Mouse (Mus musculus) embryonic facial prominence, embryonic 14.5 days (tissue): ENCODE results near the gene Bcl6. TPM values are rescaled to one million over a fixed set of nuclear protein-coding genes. Genes with fewer than 3 reads are reported as not detected.

Experiments
- ATAC-seq: fragments of 200-750 bp; cut with Nextera tagmentation; 2 replicates; pipeline ENCODE4 v1.8.0; 2017; ENCODE audit warnings: low read depth, moderate number of reproducible peaks, moderate TSS enrichment
- DNase-seq: peaks from one replicate; pipeline ENCODE4 v3.0.0-alpha.2; 2015; ENCODE audit warnings: low spot score
- H3K27ac ChIP-seq: fragments of 300-500 bp; sonication (generic); replicated peaks from 2 replicates; pipeline ENCODE4 v1.5.1; 2014; ENCODE audit warnings: low read depth, mild to moderate bottlenecking, low read length, moderate library complexity
- H3K27me3 ChIP-seq: fragments of 300-500 bp; sonication (generic); replicated peaks from 2 replicates; pipeline ENCODE4 v1.6.1; 2014; ENCODE audit warnings: low read length; ENCODE audit not compliant: control insufficient read depth, insufficient read depth
- H3K36me3 ChIP-seq: fragments of 300-500 bp; sonication (generic); 2 replicates; pipeline ENCODE4 v1.6.1; 2014; ENCODE audit warnings: low read length, mixed read lengths; ENCODE audit not compliant: control insufficient read depth, insufficient read depth
- H3K4me1 ChIP-seq: fragments of 300-500 bp; sonication (generic); 2 replicates; pipeline ENCODE4 v1.6.1; 2014; ENCODE audit warnings: antibody characterized with exemption, low read length; ENCODE audit not compliant: control insufficient read depth, insufficient read depth
- H3K4me2 ChIP-seq: fragments of 300-500 bp; sonication (generic); 2 replicates; pipeline ENCODE4 v1.6.1; 2014; ENCODE audit warnings: low read depth, mild to moderate bottlenecking, low read length, moderate library complexity, mixed read lengths
- H3K4me3 ChIP-seq: fragments of 300-500 bp; sonication (generic); 2 replicates; pipeline ENCODE4 v1.5.1; 2014; ENCODE audit warnings: low read depth, mild to moderate bottlenecking, low read length
- H3K9ac ChIP-seq: fragments of 300-500 bp; sonication (generic); 2 replicates; pipeline ENCODE4 v1.6.1; 2014; ENCODE audit warnings: low read depth, mild to moderate bottlenecking, low read length, moderate library complexity, mixed read lengths
- H3K9me3 ChIP-seq: fragments of 300-500 bp; sonication (generic); 2 replicates; pipeline ENCODE4 v1.6.1; 2016; ENCODE audit warnings: low read length; ENCODE audit not compliant: control insufficient read depth
- WGBS: fragments of 180-500 bp; shearing (Covaris S2); extraction: QIAGEN DNeasy Blood & Tissue Kit; methylation state at CpG from one replicate; pipeline ENCODE4 v1.1.7; 2014; 5-methylcytosine and 5-hydroxymethylcytosine counted together
- polyA plus RNA-seq: library from polyadenylated mRNA; unstranded; fragments of >200 nt; fragmentation: Nextera tagmentation; extraction: Ambion mirVana; gene quantifications from 2 replicates; pipeline ENCODE4 v1.2.1, GENCODE M21; 2014

Bcl6 gene
- polyA plus RNA-seq, 1 experiment from 2014 or later, result 3.0 TPM

GRCm38 (mm10) chr16:23963896-23964668 lies 24.6 kb downstream of the Bcl6 start:
- no peak overlapping the region for H3K9ac ChIP-seq
- H3K27ac ChIP-seq, result no peak overlapping the region
- H3K4me1 ChIP-seq, result no peaks in the 10 kb centered on the region; the same call in 1 of the 2 replicates
- H3K4me3 ChIP-seq, result no peak overlapping the region
- 53% methylated on average over 22 of the region's 22 CpGs for WGBS
- no peaks in the 10 kb centered on the region for H3K27me3 ChIP-seq
- DNase-seq (peak; percentile 44), ATAC-seq (0 out of 2 replicates have a peak, but pooled peaks have one; percentile 5)
- H3K36me3 ChIP-seq, result peaks cover 24% of the 10 kb centered on the region
- H3K9me3 ChIP-seq, result 0 out of 2 replicates have a peak, but pooled peaks cover 6% of the 10 kb centered on the region
- H3K4me2 ChIP-seq, result no peak overlapping the region

DNA sequence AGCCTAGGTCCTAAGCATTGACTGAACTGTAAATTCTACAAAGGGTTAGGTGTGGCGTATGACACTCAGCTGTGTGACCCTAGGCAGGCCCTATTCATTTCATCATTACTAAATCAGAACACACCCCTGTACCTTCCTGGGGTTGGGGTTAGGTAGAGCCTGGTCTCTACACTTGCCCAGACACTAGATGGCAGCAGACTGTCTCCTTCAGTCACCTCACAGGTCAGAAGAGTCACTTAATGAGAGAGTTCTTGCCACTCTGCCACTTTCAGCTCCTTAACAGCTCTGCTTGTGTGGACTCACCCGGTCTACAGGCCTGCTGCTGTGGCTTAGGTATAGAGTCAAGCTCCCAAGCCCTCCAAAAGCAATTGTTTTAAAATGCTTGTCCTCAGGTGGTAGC lies 26.3 kb downstream of the Bcl6 start:
- no peak overlapping the region for H3K4me3 ChIP-seq
- ATAC-seq, result no peak
- WGBS, result 92% methylated on average over 2 of the region's 2 CpGs

DNA sequence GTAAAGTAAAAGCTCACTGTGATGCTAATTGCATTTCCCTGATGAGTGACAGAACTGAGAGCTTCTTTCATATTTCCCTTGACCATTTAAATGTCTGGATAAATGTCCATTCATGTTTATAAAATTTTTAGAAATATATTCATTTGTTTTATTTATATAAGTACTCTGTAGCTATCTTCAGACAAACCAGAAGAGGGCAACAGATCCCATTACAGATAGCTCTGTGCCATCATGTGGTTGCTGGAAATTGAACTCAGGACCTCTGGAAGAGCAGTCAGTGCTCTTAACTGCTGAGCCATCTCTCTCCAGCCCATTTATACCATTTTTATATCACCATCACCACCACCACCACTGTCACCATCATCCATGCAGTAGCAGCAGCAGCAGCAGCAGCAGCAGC lies 29.7 kb downstream of the Bcl6 start:
- no peaks in the 10 kb centered on the region for H3K27me3 ChIP-seq
- H3K9me3 ChIP-seq, result no peaks in the 10 kb centered on the region
- H3K9ac ChIP-seq, result no peak overlapping the region
- ATAC-seq (no peak), DNase-seq (no peak)
- no peaks in the 10 kb centered on the region for H3K36me3 ChIP-seq
- H3K27ac ChIP-seq, result no peak overlapping the region
- H3K4me1 ChIP-seq, result no peaks in the 10 kb centered on the region
- no peak overlapping the region for H3K4me2 ChIP-seq
- no peak overlapping the region for H3K4me3 ChIP-seq

More for the DNA sequence above, 26.3 kb downstream of the Bcl6 start:
- no peaks in the 10 kb centered on the region for H3K9me3 ChIP-seq
- H3K27me3 ChIP-seq, result no peaks in the 10 kb centered on the region
- no peak overlapping the region for H3K4me2 ChIP-seq
- no peak for DNase-seq
- H3K27ac ChIP-seq, result no peak overlapping the region
- H3K4me1 ChIP-seq, result no peaks in the 10 kb centered on the region
- peaks cover 7% of the 10 kb centered on the region for H3K36me3 ChIP-seq
- no peak overlapping the region for H3K9ac ChIP-seq

DNA sequence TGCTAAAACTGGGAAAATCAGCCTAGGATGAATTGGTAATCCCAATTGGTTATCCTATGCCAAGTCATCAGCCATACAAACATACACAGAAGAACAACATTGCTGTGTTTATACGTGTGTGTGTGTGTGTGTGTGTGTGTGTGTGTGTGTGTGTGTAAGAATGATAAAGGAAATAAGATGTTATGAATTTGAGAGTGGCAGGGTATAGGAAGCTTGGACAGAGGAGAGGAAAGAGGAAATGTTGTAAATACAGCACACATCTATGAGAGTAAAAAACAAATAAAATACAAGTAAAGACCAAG lies 34.7 kb downstream of the Bcl6 start:
- Histone ChIP-seq H3K27me3 (no peaks in the 10 kb centered on the region), H3K4me2 (no peak overlapping the region), H3K27ac (no peak overlapping the region), H3K9me3 (no peaks in the 10 kb centered on the region), H3K9ac (no peak overlapping the region), H3K36me3 (no peaks in the 10 kb centered on the region), H3K4me1 (peaks cover 4% of the 10 kb centered on the region; the same call in 1 of the 2 replicates), H3K4me3 (no peak overlapping the region)
- WGBS, result 8% methylated on average over 1 of the region's 1 CpGs
- DNase-seq (no peak), ATAC-seq (no peak)

DNA sequence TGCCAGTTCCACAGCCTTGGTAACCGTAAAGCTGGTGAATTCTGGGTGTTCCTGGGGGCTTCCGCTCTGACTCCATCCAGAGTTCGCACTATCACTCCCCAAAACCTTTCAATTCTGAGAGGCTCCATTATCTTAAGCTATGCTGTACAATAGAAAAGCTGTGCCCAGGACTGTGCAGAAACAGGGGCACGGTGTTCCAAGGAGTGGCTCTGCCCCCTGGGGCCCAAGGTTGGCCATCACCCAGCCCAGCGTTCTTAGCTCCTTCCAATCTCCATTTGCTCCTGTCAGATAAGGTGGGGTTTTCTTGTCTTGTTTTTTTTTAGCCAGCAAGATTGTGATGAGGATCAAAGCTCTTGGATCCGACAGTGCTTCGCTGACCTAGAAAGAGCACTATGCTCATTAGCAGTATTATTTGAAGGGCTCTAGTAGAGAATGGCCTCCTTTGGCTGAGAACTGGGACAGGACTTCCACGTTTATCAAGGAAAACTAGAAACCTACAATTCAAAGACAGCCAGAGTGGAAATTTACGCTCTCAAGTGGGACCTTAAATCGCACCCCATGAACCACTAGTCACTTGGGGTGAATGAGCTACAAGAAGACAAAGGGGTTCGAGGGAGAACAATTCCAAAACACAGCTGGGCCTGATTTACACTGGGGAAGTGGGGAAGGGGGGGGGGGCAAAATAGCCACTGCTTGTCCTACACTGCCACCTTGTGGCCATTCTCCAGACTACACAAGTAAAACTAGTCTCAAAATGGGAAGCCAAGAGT lies 35.3 kb downstream of the Bcl6 start:
- Histone ChIP-seq H3K27ac (no peak overlapping the region), H3K9ac (no peak overlapping the region), H3K36me3 (no peaks in the 10 kb centered on the region), H3K4me2 (no peak overlapping the region), H3K4me3 (no peak overlapping the region), H3K4me1 (peaks cover 4% of the 10 kb centered on the region; the same call in 1 of the 2 replicates), H3K9me3 (no peaks in the 10 kb centered on the region), H3K27me3 (no peaks in the 10 kb centered on the region)
- WGBS, result 42% methylated on average over 11 of the region's 11 CpGs
- ATAC-seq (no peak), DNase-seq (peak; percentile 68)

GRCm38 (mm10) chr16:23952101-23952727 lies 36.4 kb downstream of the Bcl6 start:
- DNase-seq (no peak), ATAC-seq (no peak)
- Histone ChIP-seq H3K9me3 (no peaks in the 10 kb centered on the region), H3K36me3 (no peaks in the 10 kb centered on the region), H3K9ac (no peak overlapping the region), H3K27ac (no peak overlapping the region), H3K27me3 (no peaks in the 10 kb centered on the region), H3K4me1 (peaks cover 4% of the 10 kb centered on the region; the same call in 1 of the 2 replicates), H3K4me2 (no peak overlapping the region), H3K4me3 (no peak overlapping the region)
- 54% methylated on average over 4 of the region's 4 CpGs for WGBS

- ATAC-seq, result no peak
- Histone ChIP-seq H3K36me3 (no peaks in the 10 kb centered on the region), H3K4me1 (no peaks in the 10 kb centered on the region), H3K4me2 (no peak overlapping the region), H3K9ac (no peak overlapping the region), H3K4me3 (no peak overlapping the region), H3K27me3 (no peaks in the 10 kb centered on the region), H3K9me3 (no peaks in the 10 kb centered on the region), H3K27ac (no peak overlapping the region)
- WGBS, result 85% methylated on average over 6 of the region's 6 CpGs
- no peak for DNase-seq
Measured at GRCm38 (mm10) chr16:23947654-23948053, 41.0 kb downstream of the Bcl6 start.

DNA sequence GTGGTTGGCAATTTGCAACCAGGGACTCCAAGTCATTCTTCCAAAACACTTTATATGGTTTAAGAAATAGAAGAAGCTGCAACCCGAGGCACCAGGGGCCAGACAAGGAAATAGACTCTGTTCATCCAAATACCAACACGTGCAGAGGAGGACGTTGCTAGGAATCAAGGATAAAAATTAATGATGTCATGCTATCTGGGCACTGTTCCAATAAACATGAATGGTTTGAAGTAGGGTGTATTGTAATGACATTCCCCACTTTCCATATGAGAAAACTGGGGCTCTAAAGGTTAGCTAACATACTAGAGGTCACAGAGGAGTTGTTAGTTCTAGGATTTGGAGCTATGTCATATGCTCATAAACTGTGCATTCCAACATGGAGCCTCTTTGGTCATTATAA lies 43.9 kb downstream of the Bcl6 start:
- H3K4me2 ChIP-seq, result no peak overlapping the region
- H3K4me3 ChIP-seq, result no peak overlapping the region
- no peak for ATAC-seq
- H3K27me3 ChIP-seq, result no peaks in the 10 kb centered on the region
- no peaks in the 10 kb centered on the region for H3K9me3 ChIP-seq
- H3K27ac ChIP-seq, result no peak overlapping the region
- no peaks in the 10 kb centered on the region for H3K36me3 ChIP-seq
- peak; percentile 42 for DNase-seq
- H3K9ac ChIP-seq, result no peak overlapping the region
- no peaks in the 10 kb centered on the region for H3K4me1 ChIP-seq
- 44% methylated on average over 3 of the region's 3 CpGs for WGBS
